Mouse (Mus musculus) lung, adult 2 months (tissue): ENCODE results near the gene Gphb5.

Experiments used
- CTCF ChIP-seq: fragments of 200-500 bp; IDR thresholded peaks from 2 replicates; pipeline ENCODE4 v1.5.1; 2011; ENCODE audit warnings: mild to moderate bottlenecking, low read length, control low read depth; ENCODE audit not compliant: insufficient read depth
- POLR2A ChIP-seq: fragments of 200-500 bp; IDR thresholded peaks from 2 replicates; pipeline ENCODE4 v1.6.1; 2011; ENCODE audit warnings: low read depth, mild to moderate bottlenecking, control low read depth, low read length, borderline replicate concordance; ENCODE audit errors: extremely low read depth

GRCm38 (mm10) chr12:75424817-75425216 lies 8.2 kb upstream of the Gphb5 start:
- TF ChIP-seq CTCF (no peak), POLR2A (no peak)
